Mouse (Mus musculus) liver, embryonic 11.5 days (tissue): ENCODE results near the gene Mageb16. TPM values are rescaled to one million over a fixed set of nuclear protein-coding genes. Genes with fewer than 3 reads are reported as not detected.

ENCODE experiments used
- ATAC-seq: fragments of 200-750 bp; cut with Nextera tagmentation; replicated peaks from 2 replicates; pipeline ENCODE4 v1.8.0; 2017; ENCODE audit warnings: moderate number of reproducible peaks, mild to moderate bottlenecking, moderate TSS enrichment, moderate library complexity; ENCODE audit not compliant: low FRiP score
- DNase-seq: peaks from one replicate; pipeline ENCODE4 v3.0.0-alpha.2; 2017; ENCODE audit warnings: low spot score
- H3K27ac ChIP-seq: fragments of 300-500 bp; sonication (generic); 2 replicates; pipeline ENCODE4 v1.5.1; 2014; ENCODE audit warnings: mild to moderate bottlenecking, low read depth, low read length, control low read depth
- H3K27me3 ChIP-seq: fragments of 300-500 bp; sonication (generic); replicated peaks from 2 replicates; pipeline ENCODE4 v1.6.1; 2014; ENCODE audit warnings: low read length, mixed read lengths; ENCODE audit not compliant: control insufficient read depth, insufficient read depth
- H3K36me3 ChIP-seq: fragments of 300-500 bp; sonication (generic); 2 replicates; pipeline ENCODE4 v1.6.1; 2014; ENCODE audit warnings: mild to moderate bottlenecking, low read length, moderate library complexity, mixed read lengths; ENCODE audit not compliant: control insufficient read depth, insufficient read depth
- H3K4me1 ChIP-seq: fragments of 300-500 bp; sonication (generic); replicated peaks from 2 replicates; pipeline ENCODE4 v1.6.1; 2014; ENCODE audit warnings: low read length, mixed read lengths; ENCODE audit not compliant: control insufficient read depth, insufficient read depth
- H3K4me2 ChIP-seq: fragments of 300-500 bp; sonication (generic); 2 replicates; pipeline ENCODE4 v1.6.1; 2014; ENCODE audit warnings: mild to moderate bottlenecking, control low read depth, moderate library complexity
- H3K4me3 ChIP-seq: fragments of 300-500 bp; sonication (generic); 2 replicates; pipeline ENCODE4 v1.5.1; 2014; ENCODE audit warnings: low read depth, low read length, control low read depth
- H3K9ac ChIP-seq: fragments of 300-500 bp; sonication (generic); 2 replicates; pipeline ENCODE4 v1.6.1; 2014; ENCODE audit warnings: low read depth, low read length, control low read depth
- H3K9me3 ChIP-seq: fragments of 300-500 bp; sonication (generic); 2 replicates; pipeline ENCODE4 v1.6.1; 2016; ENCODE audit warnings: low read length, inconsistent platforms, mixed read lengths; ENCODE audit not compliant: control insufficient read depth
- WGBS: fragments of 180-500 bp; shearing (Covaris S2); extraction: QIAGEN DNeasy Blood & Tissue Kit; methylation state at CpG from one replicate; pipeline ENCODE4 v1.1.7; 2014; 5-methylcytosine and 5-hydroxymethylcytosine counted together
- polyA plus RNA-seq: library from polyadenylated mRNA; unstranded; fragments of >200 nt; fragmentation: Nextera tagmentation; extraction: Ambion mirVana; gene quantifications from 2 replicates; pipeline ENCODE4 v1.2.1, GENCODE M21; 2014

The Mageb16 gene
- polyA plus RNA-seq: 0.74 and 1.8 TPM in 2 replicates

DNA sequence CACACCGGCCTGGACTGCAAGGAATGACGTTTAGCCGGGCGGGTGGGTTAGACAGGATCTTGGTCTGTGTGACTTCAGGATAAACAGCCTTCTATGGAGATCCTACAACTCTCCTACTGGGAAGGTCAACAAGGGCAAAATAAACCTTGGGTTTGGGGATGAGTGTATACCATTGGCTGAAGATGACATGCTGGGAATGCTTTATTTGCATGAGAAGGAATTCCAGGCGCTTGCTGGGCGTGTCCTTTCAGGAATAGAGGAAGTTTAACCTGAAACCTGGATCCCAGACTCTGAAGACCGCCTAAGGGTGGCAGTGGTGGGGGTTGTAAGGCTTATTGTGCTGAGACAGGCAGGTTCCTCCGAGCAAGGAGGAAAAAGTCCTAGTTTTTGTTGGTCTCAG, at the start of gene Mageb16:
Mageb16 (minus strand) TSS at position 25 of the 400 bp plus-strand sequence.
- H3K27ac ChIP-seq: no peak within 1 kb of the TSS

GRCm38 (mm10) chrX:79651091-79651490, 20.1 kb downstream of the Mageb16 start:
- no peaks in the 10 kb centered on the region for H3K9me3 ChIP-seq
- no peak for DNase-seq
- ATAC-seq: no peak

More for the DNA sequence above, at the start of gene Mageb16:
- Histone ChIP-seq H3K9me3 (no peaks in the 10 kb centered on the region), H3K36me3 (no peaks in the 10 kb centered on the region), H3K4me3 (no peak within 1 kb of the TSS), H3K27me3 (no peaks in the 10 kb centered on the region), H3K4me1 (no peaks in the 10 kb centered on the region), H3K4me2 (no peak within 1 kb of the TSS), H3K9ac (no peak within 1 kb of the TSS)
- DNase-seq (no peak), ATAC-seq (no peak)
- 62% methylated on average over 8 of the region's 8 CpGs for WGBS

DNA sequence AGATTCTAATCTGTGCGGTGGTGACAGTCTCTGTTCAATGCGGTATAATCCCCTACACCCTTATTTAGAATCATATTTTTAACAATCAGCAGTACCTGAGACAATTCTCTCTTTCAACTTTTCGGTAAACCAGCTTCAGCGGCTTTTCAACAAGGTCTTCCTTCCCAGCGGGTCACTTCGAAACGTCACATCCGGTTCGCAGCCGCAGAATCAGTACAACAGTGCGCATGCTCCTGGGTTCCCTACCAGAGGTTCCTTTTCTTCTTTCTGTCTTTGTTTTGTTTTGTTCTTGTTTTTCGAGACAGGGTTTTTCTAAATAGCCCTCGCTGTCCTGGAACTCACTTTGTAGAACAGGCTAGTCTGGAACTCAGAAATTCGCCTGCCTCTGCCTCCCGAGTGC, 35.8 kb downstream of the Mageb16 start:
- Histone ChIP-seq H3K9me3 (no peaks in the 10 kb centered on the region), H3K27me3 (no peaks in the 10 kb centered on the region), H3K9ac (no peak overlapping the region), H3K4me2 (no peak overlapping the region), H3K36me3 (no peaks in the 10 kb centered on the region), H3K27ac (no peak overlapping the region), H3K4me1 (no peaks in the 10 kb centered on the region), H3K4me3 (no peak overlapping the region)
- DNase-seq (no peak), ATAC-seq (no peak)
- WGBS: 86% methylated on average over 15 of the region's 15 CpGs

More at GRCm38 (mm10) chrX:79651091-79651490, 20.1 kb downstream of the Mageb16 start:
- Histone ChIP-seq H3K4me3 (no peak overlapping the region), H3K4me2 (no peak overlapping the region), H3K4me1 (no peaks in the 10 kb centered on the region), H3K27ac (no peak overlapping the region), H3K27me3 (no peaks in the 10 kb centered on the region), H3K9ac (no peak overlapping the region), H3K36me3 (no peaks in the 10 kb centered on the region)
- 60% methylated on average over 2 of the region's 2 CpGs for WGBS

DNA sequence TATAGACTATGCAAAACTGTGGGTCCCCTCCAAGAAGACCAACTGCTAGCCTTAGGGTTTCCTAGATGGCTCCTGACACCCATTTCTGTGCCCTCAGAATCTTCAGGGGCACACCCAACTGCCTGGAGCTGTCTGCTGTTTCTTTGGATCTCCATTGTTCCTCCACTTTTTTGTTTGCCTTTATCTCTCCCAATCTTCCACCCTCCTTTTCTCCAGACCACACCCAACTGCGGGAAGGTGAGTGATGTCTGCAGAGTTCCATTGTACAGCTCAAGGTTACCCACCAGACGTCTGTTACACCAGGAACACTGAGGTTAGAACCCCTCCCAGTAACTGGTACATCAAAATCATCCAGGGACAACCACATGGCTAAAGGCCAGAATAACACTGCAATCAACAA, 64.8 kb downstream of the Mageb16 start:
- Histone ChIP-seq H3K9me3 (no peaks in the 10 kb centered on the region), H3K9ac (no peak overlapping the region), H3K4me3 (no peak overlapping the region), H3K27me3 (no peaks in the 10 kb centered on the region), H3K4me2 (no peak overlapping the region), H3K36me3 (no peaks in the 10 kb centered on the region), H3K4me1 (no peaks in the 10 kb centered on the region), H3K27ac (no peak overlapping the region)
- 67% methylated on average over 2 of the region's 2 CpGs for WGBS
- ATAC-seq: no peak
- no peak for DNase-seq

Other genes starting within 250 kb of the Mageb16 start
- gene Gm7173, start 154.2 kb downstream of the Mageb16 start, polyA plus RNA-seq: 0.03 and 0.15 TPM in 2 replicates